Comparison of ENCODE assay signal across 12 mouse cellular contexts in the genomic region with DNA sequence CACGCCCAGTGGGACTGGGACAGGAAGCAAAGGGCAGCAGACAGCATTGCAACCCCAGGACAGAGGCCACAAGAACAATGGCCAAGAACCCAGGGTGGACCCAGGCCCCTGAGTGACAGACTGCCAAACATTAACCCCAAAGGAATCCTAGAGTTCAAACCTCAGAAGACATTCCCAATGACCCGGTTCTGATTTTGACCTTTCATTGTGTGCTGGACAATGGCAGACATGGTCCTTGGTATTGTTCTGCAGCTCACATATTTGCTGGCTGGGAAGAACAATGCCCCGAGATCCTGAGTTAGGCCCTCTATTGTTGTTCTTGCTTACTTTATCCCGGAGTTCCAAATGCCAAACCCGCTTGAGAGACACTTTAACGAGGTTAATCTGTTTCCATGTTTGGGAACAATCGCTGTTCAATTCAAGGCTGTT. TPM values are rescaled to one million over a fixed set of nuclear protein-coding genes. Genes with fewer than 3 reads are reported as not detected.
A peak's percentile ranks its signal among the peaks of the same experiment; 100 is the strongest.
DNase-seq lines count a peak whose midpoint lies in the region; ATAC-seq and TF ChIP-seq lines count a peak whose summit lies in the region.
"Had no signal": no experiment of that assay in that cellular context is flagged by ENCODE, and none has a peak within 500 bp of the region (broad histone marks: within the 10 kb centered on the region; RNA-seq: fewer than 3 reads in every experiment).

No protein-coding gene starts in this region.

- H3K36me3 ChIP-seq in heart, embryonic 10.5 days, result peaks cover 22% of the 10 kb centered on the region
- H3K36me3 ChIP-seq in stomach, embryonic 16.5 days (ENCODE audit: control insufficient read depth, insufficient read depth, low read length), result no peaks in the 10 kb centered on the region
- H3K36me3 ChIP-seq in stomach, postnatal 0 days (ENCODE audit: control insufficient read depth, insufficient read depth, low read length), result no peaks in the 10 kb centered on the region; the same call in 1 of the 2 replicates
- 0 out of 2 replicates have a peak, but pooled peaks cover 6% of the 10 kb centered on the region for H3K36me3 ChIP-seq in kidney, embryonic 16.5 days (ENCODE audit: insufficient read depth, low read length)
- H3K36me3 ChIP-seq: liver, embryonic 12.5 days; midbrain, embryonic 13.5 days had no signal

- no peaks in the 10 kb centered on the region for H3K27me3 ChIP-seq in heart, embryonic 10.5 days (ENCODE audit: insufficient read depth, poor library complexity, severe bottlenecking)
- no peaks in the 10 kb centered on the region for H3K27me3 ChIP-seq in stomach, embryonic 16.5 days (ENCODE audit: control insufficient read depth, insufficient read depth, low read length)
- no peaks in the 10 kb centered on the region for H3K27me3 ChIP-seq in stomach, postnatal 0 days (ENCODE audit: control insufficient read depth, insufficient read depth, low read length)
- no peaks in the 10 kb centered on the region for H3K27me3 ChIP-seq in kidney, embryonic 16.5 days (ENCODE audit: insufficient read depth, low read length)

- no peak for TF ChIP-seq EP300 in stomach, postnatal 0 days (optimal IDR thresholded peaks at IDR 0.05)

- no peaks in the 10 kb centered on the region for H3K9me3 ChIP-seq in heart, embryonic 10.5 days
- no peaks in the 10 kb centered on the region for H3K9me3 ChIP-seq in stomach, embryonic 16.5 days (replicated peaks; ENCODE audit: control insufficient read depth, low read length)
- no peaks in the 10 kb centered on the region for H3K9me3 ChIP-seq in stomach, postnatal 0 days (ENCODE audit: control insufficient read depth, low read length)
- no peaks in the 10 kb centered on the region for H3K9me3 ChIP-seq in kidney, embryonic 16.5 days (ENCODE audit: low read length)
- H3K9me3 ChIP-seq: liver, embryonic 12.5 days; midbrain, embryonic 13.5 days had no signal

- no peak overlapping the region for H3K9ac ChIP-seq in stomach, embryonic 16.5 days (ENCODE audit: low read length)
- H3K9ac ChIP-seq in stomach, postnatal 0 days (ENCODE audit: low read length), result no peak overlapping the region
- no peak overlapping the region for H3K9ac ChIP-seq in kidney, embryonic 16.5 days (replicated peaks; ENCODE audit: low read length)
- H3K9ac ChIP-seq: liver, embryonic 12.5 days; midbrain, embryonic 13.5 days had no signal

- DNase-seq in heart, embryonic 10.5 days (ENCODE audit: low spot score), result no peak
- no peak for DNase-seq in heart, adult 8-10 months (ENCODE audit: low spot score)
- no peak for DNase-seq in stomach, postnatal 0 days (ENCODE audit: low spot score)
- DNase-seq in B cell, adult 2 months, result no peak
- DNase-seq in MN1 (ENCODE audit: low spot score), result no peak
- DNase-seq in adrenal gland, postnatal 4 days (ENCODE audit: low spot score in 2 of 2), result no peak
- DNase-seq: gastrocnemius, postnatal 14 days; thymus, postnatal 25 days had no signal

- H3K4me3 ChIP-seq in heart, embryonic 10.5 days, result no peak overlapping the region
- H3K4me3 ChIP-seq in stomach, embryonic 16.5 days (replicated peaks; ENCODE audit: low read length), result no peak overlapping the region
- H3K4me3 ChIP-seq in stomach, postnatal 0 days (ENCODE audit: low read depth, low read length), result no peak overlapping the region
- H3K4me3 ChIP-seq in kidney, embryonic 16.5 days (ENCODE audit: low read length), result peak overlapping the region; percentile 99
- H3K4me3 ChIP-seq: liver, embryonic 12.5 days; midbrain, embryonic 13.5 days had no signal

- TF ChIP-seq CTCF in stomach, postnatal 0 days (IDR thresholded peaks at IDR 0.05; ENCODE audit: low read depth), result no peak

- peak overlapping the region; percentile 44; the same call in 1 of the 2 replicates for H3K27ac ChIP-seq in heart, embryonic 10.5 days
- 0 out of 2 replicates have a peak overlapping the region, but pooled peaks have one; percentile 36 for H3K27ac ChIP-seq in stomach, embryonic 16.5 days (ENCODE audit: low read length)
- H3K27ac ChIP-seq in stomach, postnatal 0 days (replicated peaks), result no peak overlapping the region
- peak overlapping the region; percentile 97 for H3K27ac ChIP-seq in kidney, embryonic 16.5 days (ENCODE audit: low read length)
- H3K27ac ChIP-seq: liver, embryonic 12.5 days; midbrain, embryonic 13.5 days had no signal

- peaks cover 60% of the 10 kb centered on the region for H3K4me1 ChIP-seq in heart, embryonic 10.5 days
- peaks cover 18% of the 10 kb centered on the region for H3K4me1 ChIP-seq in stomach, embryonic 16.5 days (ENCODE audit: control insufficient read depth, insufficient read depth, low read length)
- peaks cover 5% of the 10 kb centered on the region; the same call in 1 of the 2 replicates for H3K4me1 ChIP-seq in stomach, postnatal 0 days (replicated peaks; ENCODE audit: control insufficient read depth, insufficient read depth)
- peaks cover 71% of the 10 kb centered on the region for H3K4me1 ChIP-seq in kidney, embryonic 16.5 days (ENCODE audit: insufficient read depth, low read length)

- 52% methylated on average over 7 of the region's 7 CpGs for WGBS in heart, embryonic 10.5 days
- WGBS in stomach, embryonic 16.5 days, result 63% methylated on average over 7 of the region's 7 CpGs
- WGBS in stomach, postnatal 0 days, result 62% methylated on average over 7 of the region's 7 CpGs
- 64% methylated on average over 7 of the region's 7 CpGs for WGBS in kidney, embryonic 16.5 days

- H3K4me2 ChIP-seq in stomach, embryonic 16.5 days (ENCODE audit: low read depth, low read length), result peak overlapping the region; percentile 82; the same call in 1 of the 2 replicates
- no peak overlapping the region for H3K4me2 ChIP-seq in stomach, postnatal 0 days (replicated peaks; ENCODE audit: low read depth)
- peak overlapping the region; percentile 92 for H3K4me2 ChIP-seq in kidney, embryonic 16.5 days (replicated peaks; ENCODE audit: low read depth, low read length)
- H3K4me2 ChIP-seq: liver, embryonic 12.5 days; midbrain, embryonic 13.5 days had no signal

- no peak for ATAC-seq in stomach, embryonic 16.5 days (ENCODE audit: insufficient read depth, low FRiP score)
- no peak for ATAC-seq in stomach, postnatal 0 days (ENCODE audit: low FRiP score, low TSS enrichment)
- ATAC-seq in kidney, embryonic 16.5 days (ENCODE audit: low FRiP score, low TSS enrichment), result peak; percentile 31; the same call in 1 of the 2 replicates
- ATAC-seq: liver, embryonic 12.5 days; midbrain, embryonic 13.5 days had no signal

RNA-seq across cellular contexts. Expression of a gene that starts 4.0 kb away (rescaled TPM):
- 54.9 and 97.0 TPM in 2 replicates for polyA plus RNA-seq in heart, embryonic 10.5 days (2016; fragmentation: Nextera tagmentation; extraction: Ambion mirVana)
- 100 to 1,000 TPM in 3 of 4 experiments, 10 to 100 TPM in 1; 93.1 to 141 (median 113) TPM for total RNA-seq in heart, adult 8-10 months (2022)
- 57.3 and 65.2 TPM in 2 replicates for polyA plus RNA-seq in stomach, embryonic 16.5 days (2015; fragmentation: Nextera tagmentation; extraction: Ambion mirVana)
- 43.4 and 47.2 TPM in 2 replicates for polyA plus RNA-seq in stomach, postnatal 0 days (2015; fragmentation: Nextera tagmentation; extraction: Ambion mirVana)
- polyA plus RNA-seq in kidney, embryonic 16.5 days (2015; fragmentation: Nextera tagmentation; extraction: Ambion mirVana), result 121 and 126 TPM in 2 replicates
- 100 to 1,000 TPM; 299 to 331 TPM for total RNA-seq in adrenal gland, postnatal 4 days (2021)

RNA-seq across cellular contexts. Expression of a gene that starts 4.0 kb away (rescaled TPM):
- 143 and 257 TPM in 2 replicates for polyA plus RNA-seq in heart, embryonic 10.5 days (2016; fragmentation: Nextera tagmentation; extraction: Ambion mirVana)
- total RNA-seq in heart, adult 8-10 months (2022), result 100 to 1,000 TPM; 136 to 221 (median 183) TPM
- polyA plus RNA-seq in stomach, embryonic 16.5 days (2015; fragmentation: Nextera tagmentation; extraction: Ambion mirVana), result 207 and 211 TPM in 2 replicates
- 96.3 and 99.0 TPM in 2 replicates for polyA plus RNA-seq in stomach, postnatal 0 days (2015; fragmentation: Nextera tagmentation; extraction: Ambion mirVana)
- 382 and 440 TPM in 2 replicates for polyA plus RNA-seq in kidney, embryonic 16.5 days (2015; fragmentation: Nextera tagmentation; extraction: Ambion mirVana)
- 100 to 1,000 TPM; 580 to 619 TPM for total RNA-seq in adrenal gland, postnatal 4 days (2021)
